Mouse (Mus musculus): ENCODE measurements around the gene Npc2.

Npc2 gene

DNA sequence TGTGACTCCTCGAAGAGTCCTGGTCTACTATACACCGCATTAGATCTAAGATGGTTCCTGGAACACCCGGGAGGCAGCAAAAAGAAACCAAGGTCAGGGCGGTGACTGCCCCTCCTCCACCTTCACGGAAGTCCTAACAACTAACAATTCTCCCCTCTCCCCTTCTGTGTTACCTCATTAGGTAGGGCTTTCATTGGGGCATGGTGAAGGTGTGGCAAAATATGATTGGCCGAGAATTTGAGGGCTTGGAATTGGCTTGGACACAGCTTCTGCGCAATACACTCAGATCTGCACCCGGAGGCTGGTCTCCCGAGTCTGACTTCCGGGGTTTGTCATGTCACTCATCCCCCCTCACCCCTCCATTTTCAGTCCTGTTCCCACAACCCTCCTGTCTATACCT is 44.5 kb downstream of the Npc2 start:
- DNase-seq (ENCODE audit: low read depth, low spot score), result no peak

DNA sequence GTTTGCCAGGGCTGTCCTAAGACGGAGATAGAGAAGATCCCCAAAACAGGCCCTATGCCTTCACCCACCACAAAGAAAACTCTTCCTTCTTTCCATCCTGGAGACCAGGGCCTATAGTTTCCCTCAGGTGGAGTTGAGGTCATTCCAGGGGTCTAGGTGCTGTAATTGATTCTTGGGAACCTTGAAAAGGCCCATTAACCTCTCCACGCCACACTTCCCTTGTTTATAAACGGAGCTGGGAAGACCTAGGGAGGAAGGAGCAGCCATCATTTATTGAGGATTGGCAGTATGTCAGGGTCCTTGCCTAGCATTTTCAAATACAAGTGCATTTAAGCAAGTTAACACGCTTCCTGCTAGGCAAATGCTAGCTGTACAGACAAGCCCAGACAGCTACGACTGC is 45.5 kb downstream of the Npc2 start:
- no peak for DNase-seq (ENCODE audit: low read depth, low spot score)

DNA sequence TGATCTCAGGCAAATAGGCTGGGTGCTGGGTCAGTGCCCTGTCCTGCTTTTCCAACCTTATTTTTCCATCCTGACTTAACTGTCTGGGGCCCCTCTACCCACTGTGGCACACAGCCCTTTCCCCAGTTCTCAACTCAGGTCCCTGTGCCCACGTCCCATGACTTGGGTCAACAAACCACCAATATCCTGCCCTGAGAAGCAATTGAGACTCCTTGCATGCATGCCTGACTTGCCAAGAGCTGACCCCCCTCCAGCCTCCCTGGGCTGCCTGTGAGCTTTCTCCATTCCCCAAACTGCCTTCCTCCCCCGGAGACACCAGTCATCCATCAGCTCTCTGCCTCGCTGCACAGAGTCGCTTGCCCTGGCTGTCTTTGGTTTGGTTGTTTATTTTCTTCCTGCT is 46.0 kb downstream of the Npc2 start:
- DNase-seq (ENCODE audit: low read depth, low spot score), result no peak

DNA sequence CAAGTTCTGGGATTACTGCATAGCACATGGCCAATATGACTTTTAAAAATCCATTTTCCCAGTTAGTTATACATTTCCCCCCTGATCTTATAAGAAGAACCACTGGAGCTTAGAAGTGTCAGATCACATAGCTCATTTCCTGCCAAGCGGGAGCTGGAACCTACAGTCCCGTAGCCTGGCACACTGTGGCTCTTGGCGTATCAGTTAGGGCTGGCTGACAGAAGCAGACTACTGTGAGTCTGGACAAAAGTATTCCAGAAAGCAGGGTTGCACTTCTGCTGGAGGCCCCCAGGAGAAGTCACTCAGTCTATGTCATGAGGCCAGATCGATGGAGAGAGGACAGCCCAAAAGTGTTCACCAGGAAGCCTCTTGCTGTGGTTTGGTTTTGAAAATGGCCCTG is 46.6 kb downstream of the Npc2 start:
- no peak for DNase-seq (ENCODE audit: low read depth, low spot score)

DNA sequence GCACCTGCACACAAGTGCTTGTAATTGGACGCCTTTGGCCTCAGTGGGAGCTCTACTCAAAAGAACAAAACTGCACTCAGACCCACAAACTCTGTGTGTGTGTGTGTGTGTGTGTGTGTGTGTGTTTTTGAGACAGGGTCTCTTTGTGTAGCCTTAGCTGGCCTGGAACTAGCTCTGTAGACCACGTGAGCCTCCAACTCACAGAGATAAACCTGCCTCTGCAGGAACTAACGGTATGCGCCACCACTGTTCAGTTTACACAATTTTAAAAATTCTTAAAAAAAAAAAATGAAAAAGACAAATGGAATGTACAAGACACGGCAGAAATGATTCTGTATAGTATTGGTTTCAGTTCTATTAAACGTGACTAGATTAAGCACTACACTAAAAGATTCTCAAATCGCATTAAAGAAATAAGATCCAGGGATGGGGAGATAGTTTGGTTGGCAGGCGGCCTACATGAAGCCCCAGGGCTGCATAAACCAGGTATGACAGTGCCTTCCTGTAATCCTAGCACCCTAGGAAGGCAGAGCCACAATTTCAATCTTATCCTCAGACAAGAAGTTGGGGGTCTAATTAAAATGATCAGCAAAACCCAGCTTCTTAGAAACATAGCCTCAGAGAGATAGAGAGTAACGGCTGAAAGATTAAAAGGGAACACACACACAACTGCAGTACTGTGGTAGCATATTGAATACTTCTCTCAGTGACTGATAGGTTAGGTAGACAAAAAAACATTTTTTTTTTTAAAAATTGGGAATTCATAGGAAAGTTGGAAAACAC is 54.3 kb downstream of the Npc2 start:
- no peak for DNase-seq (ENCODE audit: low read depth, low spot score)

DNA sequence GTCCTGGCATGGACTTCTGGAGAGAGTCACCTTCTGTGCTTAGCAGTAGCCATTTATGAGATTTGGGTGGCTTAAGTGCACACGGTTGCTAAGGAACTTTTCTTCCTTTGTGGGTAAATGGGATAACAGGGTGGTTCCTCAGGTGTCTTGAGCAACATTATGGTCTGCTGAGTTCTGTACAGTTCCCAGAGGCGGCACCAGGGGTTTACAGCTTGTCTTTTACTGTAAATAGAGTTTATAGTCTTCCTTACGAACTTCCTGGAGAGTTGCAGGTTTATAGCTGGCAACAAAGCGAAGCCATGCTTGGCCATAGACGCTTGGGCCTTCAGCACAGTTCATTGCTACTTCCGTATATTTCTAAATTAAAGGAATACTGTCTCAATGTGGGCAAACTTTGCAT is 58.4 kb downstream of the Npc2 start:
- no peak for DNase-seq (ENCODE audit: low read depth, low spot score)

DNA sequence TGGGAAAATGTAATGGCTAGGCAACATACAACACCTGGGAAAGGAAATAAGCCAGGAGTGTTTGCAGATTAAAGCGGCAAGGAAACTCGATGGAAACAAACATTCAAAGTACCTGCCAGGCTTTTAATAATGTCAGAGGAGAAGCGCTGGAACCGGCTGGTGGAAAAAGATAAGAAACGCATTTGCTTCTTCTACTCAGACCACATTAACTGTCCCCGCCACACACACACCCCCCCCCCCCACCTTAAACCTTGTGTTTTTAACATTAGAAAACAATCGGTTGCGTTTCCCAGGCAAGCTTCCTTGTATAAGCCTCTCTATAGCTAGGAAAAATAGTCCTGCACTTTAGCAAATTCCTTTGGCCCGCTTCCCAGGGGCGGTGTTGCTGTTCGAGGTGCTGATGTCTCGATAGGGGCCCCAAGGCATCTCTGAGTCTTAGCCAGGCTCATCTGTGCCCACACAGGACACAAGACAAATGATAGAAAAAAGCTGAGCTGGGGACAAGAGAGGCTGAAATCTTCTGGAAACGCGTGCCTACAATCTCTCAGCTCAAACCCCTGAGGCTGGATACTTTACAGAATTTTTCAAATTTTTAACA is 63.0 kb downstream of the Npc2 start:
- DNase-seq (ENCODE audit: low read depth, low spot score), result no peak

DNA sequence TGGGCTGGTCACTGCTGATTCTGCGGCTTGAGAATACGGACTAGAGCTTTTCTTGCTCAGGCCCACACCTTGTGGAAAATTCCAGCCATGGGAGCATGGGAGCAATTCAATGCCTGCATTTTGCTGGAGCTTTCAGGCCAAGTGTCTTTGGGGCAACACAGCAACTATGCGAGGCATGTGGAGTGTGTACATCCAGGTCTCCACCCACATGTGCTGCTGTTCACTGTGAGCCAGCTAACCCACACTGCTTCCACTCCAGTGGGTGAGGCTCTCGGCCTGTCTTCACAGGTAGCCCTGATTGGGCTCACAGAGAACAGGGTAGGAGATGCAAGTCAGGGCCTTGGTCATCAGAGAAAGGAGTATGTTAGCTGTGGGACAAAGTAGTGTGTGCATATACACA is 65.1 kb downstream of the Npc2 start:
- DNase-seq (ENCODE audit: low read depth, low spot score), result no peak

DNA sequence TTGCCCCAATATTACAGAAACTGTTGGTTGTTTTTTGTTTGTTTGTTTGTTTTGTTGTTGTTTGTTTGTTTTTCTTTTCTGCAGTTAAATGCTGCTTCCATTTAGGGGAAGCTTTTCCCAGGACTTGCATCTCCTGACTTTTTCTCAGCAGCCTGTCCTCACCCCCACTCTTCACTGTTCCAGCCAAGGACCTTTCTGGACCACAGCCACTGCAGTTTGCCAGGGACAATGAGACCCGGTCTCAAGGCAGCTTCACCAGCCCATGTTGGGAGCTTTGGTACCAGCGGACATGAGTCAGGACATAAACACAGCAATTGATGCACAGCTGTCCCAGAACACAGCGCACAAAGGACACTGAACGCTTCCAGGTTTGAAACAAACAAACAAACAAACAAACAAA is 66.1 kb downstream of the Npc2 start:
- no peak for DNase-seq (ENCODE audit: low read depth, low spot score)

All from skeletal muscle tissue, adult 2 months (tissue).